Mouse (Mus musculus) lung, adult 2 months (tissue): ENCODE data around the gene Mid1.
"Not testable (repeated sequence)": the region's sequence is repeated elsewhere in the genome, so short reads cannot be mapped to it uniquely, and the experiment has no call there.

Source experiments
- CTCF ChIP-seq: fragments of 200-500 bp; IDR thresholded peaks from 2 replicates; pipeline ENCODE4 v1.5.1; 2011; ENCODE audit warnings: mild to moderate bottlenecking, low read length, control low read depth; ENCODE audit not compliant: insufficient read depth
- POLR2A ChIP-seq: fragments of 200-500 bp; IDR thresholded peaks from 2 replicates; pipeline ENCODE4 v1.6.1; 2011; ENCODE audit warnings: low read depth, mild to moderate bottlenecking, control low read depth, low read length, borderline replicate concordance; ENCODE audit errors: extremely low read depth

DNA sequence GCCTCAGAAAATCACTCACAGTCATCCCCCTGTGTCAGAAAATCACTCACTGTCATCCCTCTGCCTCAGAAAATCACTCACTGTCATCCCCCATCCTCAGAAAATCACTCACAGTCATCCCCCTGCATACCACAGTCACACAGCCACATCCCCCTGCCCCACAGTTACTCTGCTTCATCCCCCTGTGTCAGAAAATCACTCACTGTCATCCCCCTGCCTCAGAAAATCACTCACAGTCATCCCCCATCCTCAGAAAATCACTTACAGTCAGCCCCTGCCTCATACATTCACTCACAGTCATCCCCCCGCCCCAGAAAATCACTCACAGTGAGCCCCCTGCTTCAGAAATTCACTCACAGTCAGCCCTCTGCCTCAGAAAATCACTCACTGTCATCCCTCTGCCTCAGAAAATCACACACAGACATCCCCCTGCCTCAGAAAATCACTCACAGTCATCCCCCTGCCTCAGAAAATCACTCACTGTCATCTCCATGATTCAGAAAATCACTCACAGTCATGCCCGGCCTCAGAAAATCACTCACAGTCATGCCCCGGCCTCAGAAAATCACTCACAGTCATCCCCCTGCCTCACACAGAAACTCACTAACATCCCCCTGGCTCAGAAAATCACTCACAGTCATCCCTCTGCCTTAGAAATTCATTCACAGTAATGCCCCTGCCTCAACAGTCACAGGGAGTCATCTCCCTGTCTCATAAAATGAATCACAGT lies 315.1 kb downstream of the Mid1 start:
- TF ChIP-seq CTCF, POLR2A: not testable (repeated sequence)
